Mouse (Mus musculus): ENCODE data around the gene Uxs1. TPM values are rescaled to one million over a fixed set of nuclear protein-coding genes. Genes with fewer than 3 reads are reported as not detected.

Gene Uxs1
- polyA plus RNA-seq (2014; fragmentation: Nextera tagmentation; extraction: Ambion mirVana): 16.9 and 17.4 TPM in 2 replicates

- ATAC-seq (ENCODE audit: insufficient number of reproducible peaks, insufficient read depth, low FRiP score, low read depth): peak; percentile 99
Observed at GRCm38 (mm10) chr1:43827763-43828194, at the start of gene Uxs1. Gene Uxs1 (minus strand): TSS chr1:43827800.

GRCm38 (mm10) chr1:43877233-43877632 is 49.6 kb upstream of the Uxs1 start:
- Histone ChIP-seq H3K36me3 (ENCODE audit: control insufficient read depth, insufficient read depth, low read length) (no peaks in the 10 kb centered on the region), H3K9ac (replicated peaks; ENCODE audit: low read depth, low read length) (no peak overlapping the region), H3K4me3 (ENCODE audit: low read depth, low read length) (no peak overlapping the region), H3K4me1 (ENCODE audit: control insufficient read depth, insufficient read depth, low read length) (no peaks in the 10 kb centered on the region), H3K27me3 (ENCODE audit: control insufficient read depth, insufficient read depth, low read length) (no peaks in the 10 kb centered on the region), H3K4me2 (replicated peaks; ENCODE audit: low read depth, low read length) (no peak overlapping the region), H3K27ac (ENCODE audit: low read length) (no peak overlapping the region), H3K9me3 (ENCODE audit: control insufficient read depth, low read depth, low read length) (no peaks in the 10 kb centered on the region)
- WGBS: 89% methylated on average over 6 of the region's 6 CpGs
- ATAC-seq (ENCODE audit: insufficient number of reproducible peaks, insufficient read depth, low FRiP score, low read depth): no peak

More at GRCm38 (mm10) chr1:43827763-43828194, at the start of gene Uxs1:
- Histone ChIP-seq H3K27ac (ENCODE audit: low read length) (peak within 1 kb of the TSS; percentile 89), H3K4me2 (replicated peaks; ENCODE audit: low read depth, low read length) (peak within 1 kb of the TSS; percentile 89), H3K4me3 (ENCODE audit: low read depth, low read length) (peak within 1 kb of the TSS; percentile 90), H3K9ac (replicated peaks; ENCODE audit: low read depth, low read length) (peak within 1 kb of the TSS; percentile 82), H3K36me3 (ENCODE audit: control insufficient read depth, insufficient read depth, low read length) (no peaks in the 10 kb centered on the region), H3K27me3 (ENCODE audit: control insufficient read depth, insufficient read depth, low read length) (no peaks in the 10 kb centered on the region), H3K4me1 (ENCODE audit: control insufficient read depth, insufficient read depth, low read length) (peaks cover 14% of the 10 kb centered on the region; the same call in 1 of the 2 replicates), H3K9me3 (ENCODE audit: control insufficient read depth, low read depth, low read length) (no peaks in the 10 kb centered on the region)
- WGBS: 0% methylated on average over 41 of the region's 41 CpGs

- H3K9ac ChIP-seq (replicated peaks; ENCODE audit: low read depth, low read length): no peak overlapping the region
Observed at GRCm38 (mm10) chr1:43871116-43871515, 43.5 kb upstream of the Uxs1 start.

DNA sequence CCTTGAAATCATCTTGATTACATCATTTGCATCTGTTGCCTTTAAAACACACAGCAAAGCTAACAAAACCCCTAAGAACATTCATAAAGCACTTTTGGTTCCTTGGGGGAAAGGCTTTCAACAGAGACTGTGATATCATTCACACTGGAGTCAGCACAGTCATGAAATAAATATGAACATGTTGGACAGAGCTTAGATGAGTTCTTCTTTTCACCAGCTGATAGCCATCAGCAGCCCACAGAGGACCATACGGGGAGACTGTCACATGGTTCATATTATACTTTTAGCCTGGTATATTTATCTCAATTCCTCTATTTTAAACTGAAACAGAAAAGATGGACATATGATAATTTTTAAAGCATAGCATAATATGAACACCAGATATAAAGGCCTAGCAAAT is 40.9 kb upstream of the Uxs1 start:
- H3K4me1 ChIP-seq (ENCODE audit: control insufficient read depth, insufficient read depth, low read length): no peaks in the 10 kb centered on the region
- no peak overlapping the region for H3K4me2 ChIP-seq (replicated peaks; ENCODE audit: low read depth, low read length)
- H3K4me3 ChIP-seq (ENCODE audit: low read depth, low read length): no peak overlapping the region
- H3K9me3 ChIP-seq (ENCODE audit: control insufficient read depth, low read depth, low read length): no peaks in the 10 kb centered on the region
- H3K27me3 ChIP-seq (ENCODE audit: control insufficient read depth, insufficient read depth, low read length): no peaks in the 10 kb centered on the region
- 49% methylated on average over 1 of the region's 1 CpGs for WGBS
- no peaks in the 10 kb centered on the region for H3K36me3 ChIP-seq (ENCODE audit: control insufficient read depth, insufficient read depth, low read length)
- no peak for ATAC-seq (ENCODE audit: insufficient number of reproducible peaks, insufficient read depth, low FRiP score, low read depth)
- no peak overlapping the region for H3K9ac ChIP-seq (replicated peaks; ENCODE audit: low read depth, low read length)
- H3K27ac ChIP-seq (ENCODE audit: low read length): no peak overlapping the region

More at GRCm38 (mm10) chr1:43871116-43871515, 43.5 kb upstream of the Uxs1 start:
- no peaks in the 10 kb centered on the region for H3K27me3 ChIP-seq (ENCODE audit: control insufficient read depth, insufficient read depth, low read length)
- no peaks in the 10 kb centered on the region for H3K9me3 ChIP-seq (ENCODE audit: control insufficient read depth, low read depth, low read length)
- no peaks in the 10 kb centered on the region for H3K36me3 ChIP-seq (ENCODE audit: control insufficient read depth, insufficient read depth, low read length)
- H3K4me3 ChIP-seq (ENCODE audit: low read depth, low read length): no peak overlapping the region
- H3K4me2 ChIP-seq (replicated peaks; ENCODE audit: low read depth, low read length): no peak overlapping the region
- ATAC-seq (ENCODE audit: insufficient number of reproducible peaks, insufficient read depth, low FRiP score, low read depth): no peak
- H3K27ac ChIP-seq (ENCODE audit: low read length): no peak overlapping the region
- no peaks in the 10 kb centered on the region for H3K4me1 ChIP-seq (ENCODE audit: control insufficient read depth, insufficient read depth, low read length)

DNA sequence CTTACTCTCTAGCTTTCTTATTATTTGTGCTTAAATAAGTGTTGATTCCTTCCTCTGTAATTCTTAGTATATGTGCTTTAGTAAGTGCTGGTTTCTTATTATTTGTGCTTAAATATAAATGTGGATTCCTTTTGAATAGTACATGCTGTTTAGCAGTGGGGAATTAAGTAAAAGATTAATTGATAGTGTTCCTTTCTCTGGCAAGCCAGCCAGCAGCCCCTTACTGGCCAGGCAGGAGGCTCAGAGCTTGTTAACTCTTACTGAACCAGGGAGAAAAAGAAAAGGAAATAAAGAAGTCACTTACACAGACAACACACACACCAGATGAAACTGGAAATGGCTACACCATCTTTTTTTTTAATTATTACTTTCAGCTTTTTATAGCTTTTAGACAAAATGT is 37.2 kb upstream of the Uxs1 start:
- no peak overlapping the region for H3K4me3 ChIP-seq (ENCODE audit: low read depth, low read length)
- H3K27me3 ChIP-seq (ENCODE audit: control insufficient read depth, insufficient read depth, low read length): no peaks in the 10 kb centered on the region
- no peaks in the 10 kb centered on the region for H3K36me3 ChIP-seq (ENCODE audit: control insufficient read depth, insufficient read depth, low read length)
- no peaks in the 10 kb centered on the region for H3K4me1 ChIP-seq (ENCODE audit: control insufficient read depth, insufficient read depth, low read length)
- H3K9me3 ChIP-seq (ENCODE audit: control insufficient read depth, low read depth, low read length): no peaks in the 10 kb centered on the region
- no peak overlapping the region for H3K27ac ChIP-seq (ENCODE audit: low read length)
- no peak for ATAC-seq (ENCODE audit: insufficient number of reproducible peaks, insufficient read depth, low FRiP score, low read depth)
- no peak overlapping the region for H3K4me2 ChIP-seq (replicated peaks; ENCODE audit: low read depth, low read length)
- H3K9ac ChIP-seq (replicated peaks; ENCODE audit: low read depth, low read length): no peak overlapping the region

GRCm38 (mm10) chr1:43862614-43863013 is 35.0 kb upstream of the Uxs1 start:
- Histone ChIP-seq H3K4me1 (ENCODE audit: control insufficient read depth, insufficient read depth, low read length) (no peaks in the 10 kb centered on the region), H3K4me2 (replicated peaks; ENCODE audit: low read depth, low read length) (no peak overlapping the region), H3K9me3 (ENCODE audit: control insufficient read depth, low read depth, low read length) (no peaks in the 10 kb centered on the region), H3K27ac (ENCODE audit: low read length) (no peak overlapping the region), H3K27me3 (ENCODE audit: control insufficient read depth, insufficient read depth, low read length) (no peaks in the 10 kb centered on the region), H3K36me3 (ENCODE audit: control insufficient read depth, insufficient read depth, low read length) (no peaks in the 10 kb centered on the region), H3K4me3 (ENCODE audit: low read depth, low read length) (no peak overlapping the region), H3K9ac (replicated peaks; ENCODE audit: low read depth, low read length) (no peak overlapping the region)
- no peak for ATAC-seq (ENCODE audit: insufficient number of reproducible peaks, insufficient read depth, low FRiP score, low read depth)
- 93% methylated on average over 4 of the region's 4 CpGs for WGBS

GRCm38 (mm10) chr1:43858988-43859387 is 31.4 kb upstream of the Uxs1 start:
- Histone ChIP-seq H3K27me3 (ENCODE audit: control insufficient read depth, insufficient read depth, low read length) (no peaks in the 10 kb centered on the region), H3K4me2 (replicated peaks; ENCODE audit: low read depth, low read length) (no peak overlapping the region), H3K9me3 (ENCODE audit: control insufficient read depth, low read depth, low read length) (no peaks in the 10 kb centered on the region), H3K4me1 (ENCODE audit: control insufficient read depth, insufficient read depth, low read length) (no peaks in the 10 kb centered on the region), H3K36me3 (ENCODE audit: control insufficient read depth, insufficient read depth, low read length) (no peaks in the 10 kb centered on the region), H3K4me3 (ENCODE audit: low read depth, low read length) (no peak overlapping the region), H3K27ac (ENCODE audit: low read length) (no peak overlapping the region), H3K9ac (replicated peaks; ENCODE audit: low read depth, low read length) (no peak overlapping the region)
- ATAC-seq (ENCODE audit: insufficient number of reproducible peaks, insufficient read depth, low FRiP score, low read depth): no peak
- 48% methylated on average over 5 of the region's 5 CpGs for WGBS

- Histone ChIP-seq H3K4me1 (ENCODE audit: control insufficient read depth, insufficient read depth, low read length) (no peaks in the 10 kb centered on the region), H3K9me3 (ENCODE audit: control insufficient read depth, low read depth, low read length) (no peaks in the 10 kb centered on the region), H3K4me3 (ENCODE audit: low read depth, low read length) (no peak overlapping the region), H3K36me3 (ENCODE audit: control insufficient read depth, insufficient read depth, low read length) (no peaks in the 10 kb centered on the region), H3K27ac (ENCODE audit: low read length) (no peak overlapping the region), H3K27me3 (ENCODE audit: control insufficient read depth, insufficient read depth, low read length) (no peaks in the 10 kb centered on the region), H3K4me2 (replicated peaks; ENCODE audit: low read depth, low read length) (no peak overlapping the region), H3K9ac (replicated peaks; ENCODE audit: low read depth, low read length) (no peak overlapping the region)
- 79% methylated on average over 1 of the region's 1 CpGs for WGBS
- ATAC-seq (ENCODE audit: insufficient number of reproducible peaks, insufficient read depth, low FRiP score, low read depth): no peak
Observed at GRCm38 (mm10) chr1:43857656-43858055, 30.1 kb upstream of the Uxs1 start.

- Histone ChIP-seq H3K9me3 (ENCODE audit: control insufficient read depth, low read depth, low read length) (no peaks in the 10 kb centered on the region), H3K27me3 (ENCODE audit: control insufficient read depth, insufficient read depth, low read length) (no peaks in the 10 kb centered on the region), H3K4me3 (ENCODE audit: low read depth, low read length) (no peak overlapping the region), H3K36me3 (ENCODE audit: control insufficient read depth, insufficient read depth, low read length) (no peaks in the 10 kb centered on the region), H3K4me2 (replicated peaks; ENCODE audit: low read depth, low read length) (no peak overlapping the region), H3K9ac (replicated peaks; ENCODE audit: low read depth, low read length) (no peak overlapping the region), H3K4me1 (ENCODE audit: control insufficient read depth, insufficient read depth, low read length) (no peaks in the 10 kb centered on the region), H3K27ac (ENCODE audit: low read length) (no peak overlapping the region)
- WGBS: 54% methylated on average over 1 of the region's 1 CpGs
- no peak for ATAC-seq (ENCODE audit: insufficient number of reproducible peaks, insufficient read depth, low FRiP score, low read depth)
Observed at GRCm38 (mm10) chr1:43855591-43855990, 28.0 kb upstream of the Uxs1 start.

Data from stomach, embryonic 14.5 days (tissue).